Mouse (Mus musculus): ENCODE measurements at regions not wholly inside any gene's neighbourhood (a gene's known extent, or its start where the extent isn't known, plus 50 kb on each side); places are given as distances from the start of the nearest gene placed in this dataset.

- no peak for TF ChIP-seq CTCF (IDR thresholded peaks at IDR 0.05; ENCODE audit: extremely low read depth, insufficient read depth, low read length)
- no peak for TF ChIP-seq POLR2A (IDR thresholded peaks at IDR 0.05; ENCODE audit: extremely low read depth, insufficient read depth, low read length)
Observed at GRCm38 (mm10) chr3:147795116-147795515, 942.9 kb downstream of the Ttll7 start.
